Mouse (Mus musculus): ENCODE results near the gene Pak1ip1. TPM values are rescaled to one million over a fixed set of nuclear protein-coding genes. Genes with fewer than 3 reads are reported as not detected.
"Not testable (repeated sequence)": the region's sequence is repeated elsewhere in the genome, so short reads cannot be mapped to it uniquely, and the experiment has no call there.

The Pak1ip1 gene
- polyA plus RNA-seq, 1 experiment from 2014 or later = 87.7 TPM

DNA sequence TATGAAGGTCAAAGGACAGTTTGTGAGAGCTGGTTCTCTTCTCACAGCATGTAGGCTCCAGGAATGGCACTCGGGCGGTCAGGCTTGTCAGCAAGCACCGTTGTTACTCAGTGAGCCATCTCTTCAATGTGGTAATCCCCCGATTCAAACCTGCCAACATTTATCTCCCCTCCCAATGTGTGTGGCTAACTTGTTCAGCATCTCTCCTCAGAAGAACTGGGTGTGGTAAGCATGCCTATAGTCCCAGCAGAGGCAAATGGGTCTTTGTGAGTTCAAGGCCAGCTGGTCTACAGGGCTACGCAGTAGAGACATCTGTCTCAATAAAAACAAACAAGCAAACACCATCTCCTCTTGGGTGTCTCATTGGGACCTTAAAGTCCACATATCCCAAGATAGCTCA is 27.8 kb upstream of the Pak1ip1 start:
- no peak overlapping the region for H3K9ac ChIP-seq (ENCODE audit: low read depth, low read length)
- 0 out of 2 replicates have a peak, but pooled peaks cover 3% of the 10 kb centered on the region for H3K9me3 ChIP-seq (ENCODE audit: control insufficient read depth, low read length)
- WGBS = 92% methylated on average over 5 of the region's 5 CpGs
- H3K4me2 ChIP-seq (ENCODE audit: low read depth, low read length) = no peak overlapping the region
- H3K4me1 ChIP-seq (ENCODE audit: control insufficient read depth, insufficient read depth, low read length) = no peaks in the 10 kb centered on the region
- no peak for ATAC-seq
- no peak overlapping the region for H3K27ac ChIP-seq (ENCODE audit: low read length)
- H3K36me3 ChIP-seq (ENCODE audit: control insufficient read depth, insufficient read depth, low read length) = no peaks in the 10 kb centered on the region
- no peak overlapping the region for H3K4me3 ChIP-seq (ENCODE audit: low read length)
- no peaks in the 10 kb centered on the region for H3K27me3 ChIP-seq (replicated peaks; ENCODE audit: control insufficient read depth, insufficient read depth, low read length)

DNA sequence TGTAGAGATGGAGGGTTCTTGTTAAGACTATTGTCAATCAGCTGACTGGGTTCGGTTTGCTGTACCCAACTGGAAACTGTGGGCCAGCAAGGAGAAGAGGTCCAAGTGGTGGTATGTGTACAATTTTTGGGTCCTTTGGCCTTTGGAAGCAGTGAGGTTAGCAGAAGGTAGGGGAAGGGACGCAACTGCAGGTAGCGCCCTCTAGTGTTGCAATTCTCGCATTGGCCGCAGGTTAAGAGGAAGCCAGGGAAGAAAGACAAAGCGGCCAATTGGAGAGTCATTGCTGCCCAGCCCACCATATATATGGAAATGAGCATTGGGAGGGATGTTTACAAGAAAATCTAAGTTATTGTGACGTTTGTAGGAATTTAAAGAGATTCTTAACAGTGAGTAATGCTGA is 23.2 kb upstream of the Pak1ip1 start:
- H3K9ac ChIP-seq (ENCODE audit: low read depth, low read length) = no peak overlapping the region
- no peaks in the 10 kb centered on the region for H3K27me3 ChIP-seq (replicated peaks; ENCODE audit: control insufficient read depth, insufficient read depth, low read length)
- H3K4me2 ChIP-seq (ENCODE audit: low read depth, low read length) = no peak overlapping the region
- H3K4me3 ChIP-seq (ENCODE audit: low read length) = no peak overlapping the region
- H3K36me3 ChIP-seq (ENCODE audit: control insufficient read depth, insufficient read depth, low read length) = no peaks in the 10 kb centered on the region
- 0 out of 2 replicates have a peak, but pooled peaks cover 3% of the 10 kb centered on the region for H3K9me3 ChIP-seq (ENCODE audit: control insufficient read depth, low read length)
- no peak for ATAC-seq
- no peaks in the 10 kb centered on the region for H3K4me1 ChIP-seq (ENCODE audit: control insufficient read depth, insufficient read depth, low read length)
- H3K27ac ChIP-seq (ENCODE audit: low read length) = no peak overlapping the region
- WGBS = 18% methylated on average over 7 of the region's 7 CpGs

DNA sequence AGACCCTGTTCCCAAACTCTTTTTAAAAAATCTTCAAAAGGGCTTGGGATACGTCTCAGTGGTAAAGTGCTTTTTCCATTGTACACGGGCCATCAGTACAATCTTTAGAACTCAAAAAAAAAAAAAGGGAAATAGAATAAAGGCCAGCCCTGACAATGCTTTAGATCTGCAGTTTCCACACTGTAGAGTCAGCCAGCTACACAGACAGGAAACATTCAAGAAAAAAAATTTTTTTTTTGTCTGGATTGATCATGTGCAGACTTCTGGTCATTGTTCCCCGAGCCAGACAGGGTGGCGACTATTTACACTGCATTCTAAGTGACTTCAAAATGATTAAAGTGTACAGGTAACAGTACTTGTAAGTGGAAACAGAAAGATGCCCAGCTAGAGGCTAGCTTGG is 22.2 kb upstream of the Pak1ip1 start:
- 67% methylated on average over 4 of the region's 4 CpGs for WGBS
- Histone ChIP-seq H3K9ac (ENCODE audit: low read depth, low read length) (no peak overlapping the region), H3K4me3 (ENCODE audit: low read length) (no peak overlapping the region), H3K36me3 (ENCODE audit: control insufficient read depth, insufficient read depth, low read length) (no peaks in the 10 kb centered on the region), H3K4me2 (ENCODE audit: low read depth, low read length) (no peak overlapping the region), H3K27me3 (replicated peaks; ENCODE audit: control insufficient read depth, insufficient read depth, low read length) (no peaks in the 10 kb centered on the region), H3K4me1 (ENCODE audit: control insufficient read depth, insufficient read depth, low read length) (no peaks in the 10 kb centered on the region), H3K27ac (ENCODE audit: low read length) (no peak overlapping the region), H3K9me3 (ENCODE audit: control insufficient read depth, low read length) (0 out of 2 replicates have a peak, but pooled peaks cover 1% of the 10 kb centered on the region)
- ATAC-seq = no peak

DNA sequence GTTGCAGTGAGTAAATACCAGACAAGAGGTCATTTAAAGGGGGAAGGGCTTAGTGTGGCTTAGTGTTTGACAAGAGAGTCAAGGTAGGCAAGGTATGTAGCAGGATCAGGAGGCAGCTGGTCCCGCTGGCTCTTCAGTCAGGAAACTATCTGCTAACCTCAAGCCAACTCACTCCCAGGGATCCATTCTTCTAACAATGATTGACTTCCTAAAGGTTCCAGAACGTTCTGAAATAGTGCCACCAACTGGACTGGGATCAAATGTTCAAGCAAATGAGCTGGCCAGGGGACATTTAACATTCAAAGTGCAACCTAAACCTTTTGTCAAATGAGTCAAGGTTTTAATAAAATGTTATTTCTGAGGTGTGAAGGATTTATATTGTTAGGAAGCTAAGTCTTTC is 21.5 kb upstream of the Pak1ip1 start:
- Histone ChIP-seq H3K4me3 (ENCODE audit: low read length) (no peak overlapping the region), H3K9me3 (ENCODE audit: control insufficient read depth, low read length) (no peaks in the 10 kb centered on the region), H3K27ac (ENCODE audit: low read length) (peak overlapping the region; percentile 57), H3K27me3 (replicated peaks; ENCODE audit: control insufficient read depth, insufficient read depth, low read length) (no peaks in the 10 kb centered on the region), H3K4me2 (ENCODE audit: low read depth, low read length) (no peak overlapping the region), H3K4me1 (ENCODE audit: control insufficient read depth, insufficient read depth, low read length) (no peaks in the 10 kb centered on the region), H3K36me3 (ENCODE audit: control insufficient read depth, insufficient read depth, low read length) (no peaks in the 10 kb centered on the region), H3K9ac (ENCODE audit: low read depth, low read length) (no peak overlapping the region)
- ATAC-seq = no peak
- WGBS = 53% methylated on average over 2 of the region's 2 CpGs

DNA sequence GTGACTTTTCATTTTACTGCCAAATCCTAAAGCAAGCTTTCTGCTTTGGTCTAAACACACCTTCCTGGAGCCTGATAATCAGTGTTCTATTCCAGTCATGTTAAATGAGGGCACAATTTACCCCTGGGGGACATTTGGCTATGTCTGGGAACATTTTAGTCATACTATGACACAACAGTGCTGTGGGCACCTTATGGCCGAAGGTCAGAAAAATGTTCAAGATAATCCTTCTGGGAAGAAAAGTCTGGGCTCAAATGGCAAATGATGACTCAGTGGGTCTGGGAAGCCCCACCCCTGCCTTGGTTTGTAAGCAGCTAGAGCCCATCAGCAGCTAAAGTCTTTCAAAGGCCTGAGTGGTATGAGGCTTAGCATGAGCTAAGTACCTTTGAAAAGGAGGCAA is 18.1 kb upstream of the Pak1ip1 start:
- Histone ChIP-seq H3K9ac (ENCODE audit: low read depth, low read length) (no peak overlapping the region), H3K27me3 (replicated peaks; ENCODE audit: control insufficient read depth, insufficient read depth, low read length) (no peaks in the 10 kb centered on the region), H3K4me1 (ENCODE audit: control insufficient read depth, insufficient read depth, low read length) (no peaks in the 10 kb centered on the region), H3K27ac (ENCODE audit: low read length) (no peak overlapping the region), H3K9me3 (ENCODE audit: control insufficient read depth, low read length) (no peaks in the 10 kb centered on the region), H3K4me3 (ENCODE audit: low read length) (no peak overlapping the region), H3K36me3 (ENCODE audit: control insufficient read depth, insufficient read depth, low read length) (no peaks in the 10 kb centered on the region), H3K4me2 (ENCODE audit: low read depth, low read length) (no peak overlapping the region)
- 79% methylated on average over 1 of the region's 1 CpGs for WGBS
- ATAC-seq = no peak

DNA sequence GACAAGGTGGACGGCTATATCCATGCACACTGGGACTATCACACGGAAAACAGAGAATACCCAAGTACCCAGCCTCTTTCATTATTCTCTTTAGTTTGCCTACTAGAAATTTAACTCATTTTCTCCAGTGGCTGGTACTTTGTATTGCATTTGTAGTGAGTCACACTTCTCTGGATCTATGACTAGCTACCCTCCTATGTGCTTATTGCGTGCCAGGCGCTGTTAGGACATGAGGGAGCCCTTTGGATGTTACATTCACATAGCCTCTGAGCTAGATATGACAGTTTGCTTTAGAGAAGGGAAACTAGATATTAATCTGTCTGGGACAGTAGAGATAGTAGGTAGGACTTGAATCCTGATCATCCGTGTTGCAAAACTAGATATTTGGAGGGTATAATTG is 14.7 kb upstream of the Pak1ip1 start:
- Histone ChIP-seq H3K4me1 (ENCODE audit: control insufficient read depth, insufficient read depth, low read length) (no peaks in the 10 kb centered on the region), H3K9me3 (ENCODE audit: control insufficient read depth, low read length) (no peaks in the 10 kb centered on the region), H3K36me3 (ENCODE audit: control insufficient read depth, insufficient read depth, low read length) (no peaks in the 10 kb centered on the region), H3K4me3 (ENCODE audit: low read length) (no peak overlapping the region), H3K9ac (ENCODE audit: low read depth, low read length) (no peak overlapping the region), H3K27ac (ENCODE audit: low read length) (no peak overlapping the region), H3K27me3 (replicated peaks; ENCODE audit: control insufficient read depth, insufficient read depth, low read length) (no peaks in the 10 kb centered on the region), H3K4me2 (ENCODE audit: low read depth, low read length) (no peak overlapping the region)
- no peak for ATAC-seq
- WGBS = 93% methylated on average over 5 of the region's 5 CpGs

DNA sequence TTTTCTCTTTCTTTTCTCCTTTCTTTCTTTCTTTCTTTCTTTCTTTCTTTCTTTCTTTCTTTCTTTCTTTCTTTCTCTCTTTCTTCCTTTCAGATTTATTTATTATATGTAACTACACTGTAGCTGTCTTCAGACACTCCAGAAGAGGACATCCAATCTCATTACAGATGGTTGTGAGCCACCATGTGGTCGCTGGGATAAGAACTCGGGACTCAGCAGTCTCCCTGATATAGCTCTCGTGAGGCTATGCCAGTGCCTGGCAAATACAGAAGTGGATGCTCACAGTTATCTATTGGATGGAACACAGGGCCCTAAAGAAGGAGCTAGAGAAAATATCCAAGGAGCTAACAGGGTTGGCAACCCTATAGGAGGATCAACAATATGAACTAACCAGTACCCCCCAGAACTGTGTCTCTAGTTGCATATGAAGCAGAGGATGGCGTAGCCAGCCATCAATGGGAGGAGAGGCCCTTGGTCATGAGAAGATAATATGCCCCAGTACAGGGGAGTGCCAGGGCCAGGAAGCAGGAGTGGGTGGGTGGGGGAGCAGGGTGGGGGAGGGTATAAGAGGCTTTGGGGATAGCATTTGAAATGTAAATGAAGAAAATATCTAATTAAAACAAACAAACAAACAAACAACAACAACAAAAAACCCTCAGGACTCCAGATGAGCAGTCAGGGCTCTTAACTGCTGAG is 13.1 kb upstream of the Pak1ip1 start:
- H3K9me3 ChIP-seq (ENCODE audit: control insufficient read depth, low read length); ATAC-seq; H3K9ac ChIP-seq (ENCODE audit: low read depth, low read length); H3K36me3 ChIP-seq (ENCODE audit: control insufficient read depth, insufficient read depth, low read length); H3K4me3 ChIP-seq (ENCODE audit: low read length); H3K27me3 ChIP-seq (replicated peaks; ENCODE audit: control insufficient read depth, insufficient read depth, low read length); H3K4me1 ChIP-seq (ENCODE audit: control insufficient read depth, insufficient read depth, low read length); H3K27ac ChIP-seq (ENCODE audit: low read length); H3K4me2 ChIP-seq (ENCODE audit: low read depth, low read length): not testable (repeated sequence)
- WGBS = 69% methylated on average over 4 of the region's 4 CpGs

DNA sequence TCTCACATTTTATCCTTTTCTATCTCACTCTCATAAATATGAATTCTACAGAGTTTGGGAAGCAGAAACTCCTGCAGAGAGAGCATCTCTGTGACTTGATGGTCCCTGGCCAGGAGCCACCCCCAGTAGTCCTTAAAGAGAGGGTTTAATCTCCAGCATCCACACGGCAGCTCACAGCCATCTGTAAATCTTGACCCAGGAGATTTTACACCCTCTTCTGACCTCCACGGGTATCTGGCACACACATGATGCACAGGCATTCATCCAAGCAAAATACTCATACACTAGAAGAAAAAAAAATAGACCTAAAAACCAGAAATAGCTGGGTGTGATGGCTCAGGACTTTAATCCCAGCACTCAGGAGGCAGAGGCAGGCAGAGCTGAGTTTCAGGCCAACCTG is 12.4 kb upstream of the Pak1ip1 start:
- ATAC-seq = no peak
- Histone ChIP-seq H3K4me1 (ENCODE audit: control insufficient read depth, insufficient read depth, low read length) (no peaks in the 10 kb centered on the region), H3K4me3 (ENCODE audit: low read length) (no peak overlapping the region), H3K9me3 (ENCODE audit: control insufficient read depth, low read length) (no peaks in the 10 kb centered on the region), H3K36me3 (ENCODE audit: control insufficient read depth, insufficient read depth, low read length) (no peaks in the 10 kb centered on the region), H3K27ac (ENCODE audit: low read length) (no peak overlapping the region), H3K27me3 (replicated peaks; ENCODE audit: control insufficient read depth, insufficient read depth, low read length) (no peaks in the 10 kb centered on the region), H3K9ac (ENCODE audit: low read depth, low read length) (no peak overlapping the region), H3K4me2 (ENCODE audit: low read depth, low read length) (no peak overlapping the region)
- WGBS = 57% methylated on average over 2 of the region's 2 CpGs

DNA sequence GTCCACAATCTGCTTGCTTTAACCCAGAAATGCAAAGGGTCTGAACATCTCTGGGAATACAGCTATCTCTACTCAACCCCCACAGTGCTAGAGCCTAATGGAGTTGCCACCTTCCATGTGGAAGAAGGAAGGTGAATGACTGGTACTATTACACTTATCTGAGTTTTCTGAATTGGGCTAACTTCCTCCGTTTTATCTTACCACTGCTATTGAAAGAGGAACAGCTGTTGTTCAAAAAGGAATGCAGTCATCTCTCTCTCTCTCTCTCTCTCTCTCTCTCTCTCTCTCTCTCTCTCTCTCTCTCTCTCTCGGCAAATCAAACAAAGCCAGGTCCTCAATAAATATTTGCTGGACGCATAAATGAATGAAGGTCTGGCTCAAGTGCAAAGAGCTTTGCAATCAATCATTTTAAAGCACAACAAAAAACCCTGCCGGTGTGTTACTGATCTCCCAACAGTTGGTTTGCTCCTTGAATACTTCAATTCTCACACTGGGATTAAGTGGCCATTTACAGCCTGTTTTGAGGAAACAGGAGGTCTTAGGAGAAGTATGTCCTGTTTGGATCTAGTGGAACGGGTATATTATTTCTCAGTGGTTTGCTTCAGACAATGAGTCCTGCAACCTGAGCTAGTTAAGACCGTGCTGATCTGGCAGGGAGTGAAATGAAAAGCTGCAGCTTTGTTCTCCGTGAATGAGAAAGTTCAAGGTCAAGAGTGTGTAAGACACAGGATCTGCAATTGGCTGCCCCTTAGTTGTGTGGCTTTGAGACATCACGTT is 6.1 kb upstream of the Pak1ip1 start:
- peaks cover 10% of the 10 kb centered on the region for H3K4me1 ChIP-seq (ENCODE audit: control insufficient read depth, insufficient read depth, low read length)
- no peaks in the 10 kb centered on the region for H3K36me3 ChIP-seq (ENCODE audit: control insufficient read depth, insufficient read depth, low read length)
- no peaks in the 10 kb centered on the region for H3K9me3 ChIP-seq (ENCODE audit: control insufficient read depth, low read length)
- no peak overlapping the region for H3K9ac ChIP-seq (ENCODE audit: low read depth, low read length)
- peak overlapping the region; percentile 15 for H3K4me2 ChIP-seq (ENCODE audit: low read depth, low read length)
- no peak overlapping the region for H3K4me3 ChIP-seq (ENCODE audit: low read length)
- 6% methylated on average over 8 of the region's 8 CpGs for WGBS
- peak overlapping the region; percentile 28; the same call in 1 of the 2 replicates for H3K27ac ChIP-seq (ENCODE audit: low read length)
- ATAC-seq = peak; percentile 50; the same call in 1 of the 2 replicates
- no peaks in the 10 kb centered on the region for H3K27me3 ChIP-seq (replicated peaks; ENCODE audit: control insufficient read depth, insufficient read depth, low read length)
